Mouse (Mus musculus): Measurements from ENCODE around the gene Ccr4.

Ccr4 gene

DNA sequence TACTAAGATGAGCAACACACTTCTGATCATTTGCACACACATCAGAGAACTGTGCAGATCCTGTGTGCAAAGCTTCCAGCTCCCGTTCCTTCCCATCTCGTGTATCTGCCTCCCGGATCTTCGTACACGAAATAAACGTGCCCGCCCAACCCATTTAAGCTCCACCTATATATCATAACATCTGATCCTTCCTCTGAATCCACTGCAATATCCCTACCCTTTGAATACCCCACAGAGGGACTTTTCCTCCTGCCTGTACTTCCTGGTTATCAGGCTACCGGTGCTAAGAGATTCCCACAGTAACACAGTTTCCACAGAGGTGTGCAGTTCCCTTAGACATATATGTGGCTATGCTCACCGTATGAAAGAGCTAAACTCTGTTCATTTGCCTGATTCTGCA lies at the start of gene Ccr4:
Ccr4 (minus strand) TSS at position 101 of the 400 bp plus-strand sequence.
- DNase-seq (ENCODE audit: low spot score), result no peak

DNA sequence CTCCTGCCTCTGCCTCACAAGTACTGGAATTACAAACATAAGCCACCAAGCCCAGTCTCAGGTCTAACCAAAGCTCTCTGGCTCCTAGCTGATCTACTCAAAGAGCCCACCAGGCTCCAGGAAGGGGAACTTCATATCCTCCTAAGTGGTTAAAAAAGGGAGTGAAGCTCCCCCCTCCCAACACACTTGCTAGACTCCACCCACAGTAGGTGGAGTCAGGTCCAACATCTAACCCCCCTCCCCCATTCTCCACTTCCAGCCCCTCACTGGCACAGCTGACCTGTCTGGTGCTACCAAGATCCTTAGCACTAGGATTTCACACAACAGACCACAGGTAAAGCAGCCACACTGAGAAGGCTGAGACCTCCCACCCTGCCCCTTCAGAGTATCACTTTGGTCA lies 49.1 kb upstream of the Ccr4 start:
- DNase-seq (ENCODE audit: low spot score), result no peak

DNA sequence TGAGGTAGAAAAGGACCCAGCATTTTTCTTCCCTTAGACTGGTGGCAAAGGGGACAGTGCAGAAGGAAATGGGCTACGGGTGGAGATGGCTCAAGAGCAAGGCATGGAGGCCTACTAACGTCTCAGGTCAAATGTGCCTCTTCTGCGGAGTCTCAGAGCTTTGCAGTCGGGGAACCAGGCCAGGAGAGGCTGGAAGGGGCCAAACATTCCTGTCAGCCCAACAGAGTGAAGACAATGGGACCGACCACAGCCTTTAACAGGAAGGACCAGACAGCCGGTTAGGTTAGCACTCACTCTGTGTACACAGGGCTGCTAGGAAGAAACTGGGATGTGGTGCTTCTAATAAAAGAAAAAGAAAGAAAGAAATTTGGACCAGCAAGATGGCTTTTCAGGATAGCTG lies 45.3 kb upstream of the Ccr4 start:
- DNase-seq (ENCODE audit: low spot score), result no peak

DNA sequence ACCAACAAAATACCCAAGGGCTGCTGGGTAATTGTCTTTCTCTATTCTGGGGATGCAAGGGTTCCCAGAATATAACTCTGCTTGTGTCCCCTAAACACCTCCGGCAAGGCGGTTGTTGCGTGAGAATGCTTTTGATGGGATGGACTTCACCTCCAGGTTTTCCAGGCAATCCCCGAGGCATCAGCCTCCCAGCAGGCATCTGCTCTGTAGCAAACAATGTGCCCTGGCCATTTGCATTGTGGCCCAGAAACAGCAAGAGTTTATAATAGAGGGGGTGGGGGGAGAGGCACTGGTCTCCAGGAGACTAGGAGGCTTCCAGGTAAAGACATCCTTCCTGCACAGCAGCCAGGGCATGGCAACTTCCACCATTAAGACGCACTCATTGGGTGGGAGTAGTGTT lies 44.4 kb upstream of the Ccr4 start:
- DNase-seq (ENCODE audit: low spot score), result no peak

DNA sequence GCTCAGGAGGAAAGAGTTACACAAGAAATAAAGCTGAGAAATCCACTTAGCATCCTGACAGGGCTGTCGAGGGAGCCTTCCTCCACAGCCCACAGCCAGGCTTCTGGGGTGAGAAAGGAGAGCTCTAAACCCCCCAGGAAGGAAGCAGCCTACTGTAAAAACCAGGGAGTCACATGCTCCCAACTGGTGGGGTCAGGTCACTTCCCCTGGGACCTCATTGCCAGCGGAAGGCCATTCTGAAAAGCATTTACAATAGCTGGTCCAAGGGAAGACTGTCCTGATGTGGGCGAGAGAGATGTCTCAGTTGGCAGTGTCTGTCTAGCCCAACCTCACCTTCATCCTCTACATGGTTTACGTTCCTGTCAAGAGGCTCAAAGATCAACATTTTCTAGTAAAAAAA lies 43.8 kb upstream of the Ccr4 start:
- DNase-seq (ENCODE audit: low spot score), result no peak

DNA sequence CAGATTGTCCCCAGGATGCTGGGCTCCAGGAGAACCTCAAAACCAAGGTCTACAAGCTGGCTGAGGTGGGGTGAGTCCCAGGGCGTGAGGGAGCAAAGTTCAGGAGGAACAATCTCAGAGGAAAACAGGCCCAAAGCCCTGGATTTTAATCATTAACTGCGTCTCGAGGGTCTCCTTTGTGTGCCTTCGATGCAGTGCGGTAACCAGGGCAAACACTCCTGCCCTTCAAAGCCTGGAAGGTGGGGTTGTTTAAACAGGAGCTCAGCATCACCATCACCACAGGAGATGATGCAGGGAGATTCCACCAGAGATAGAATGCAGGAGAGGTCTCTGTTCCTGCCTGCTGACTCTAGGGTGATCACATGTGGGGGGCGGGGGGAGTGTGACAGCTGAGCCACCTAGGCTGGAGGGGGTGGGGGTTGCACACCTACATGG lies 42.9 kb upstream of the Ccr4 start:
- no peak for DNase-seq (ENCODE audit: low spot score)

DNA sequence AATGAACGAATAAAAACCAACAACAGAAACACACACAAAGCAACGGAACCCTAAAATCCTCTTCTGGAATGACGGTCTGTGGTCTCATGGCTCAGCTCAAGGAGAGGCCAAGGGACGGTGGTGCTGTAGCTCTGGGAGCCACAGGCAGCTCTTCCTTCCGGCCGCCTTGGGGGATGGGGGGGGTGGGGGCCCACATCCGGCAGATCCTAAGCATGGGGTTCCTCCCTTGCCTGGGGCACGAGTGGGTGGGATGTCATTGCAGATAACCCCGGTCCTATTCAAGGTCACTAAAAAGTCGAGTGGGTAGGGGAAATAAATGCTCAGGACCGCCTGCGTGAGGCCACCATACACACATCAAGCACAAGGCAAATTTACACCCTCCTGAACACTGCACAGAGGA lies 42.0 kb upstream of the Ccr4 start:
- no peak for DNase-seq (ENCODE audit: low spot score)

DNA sequence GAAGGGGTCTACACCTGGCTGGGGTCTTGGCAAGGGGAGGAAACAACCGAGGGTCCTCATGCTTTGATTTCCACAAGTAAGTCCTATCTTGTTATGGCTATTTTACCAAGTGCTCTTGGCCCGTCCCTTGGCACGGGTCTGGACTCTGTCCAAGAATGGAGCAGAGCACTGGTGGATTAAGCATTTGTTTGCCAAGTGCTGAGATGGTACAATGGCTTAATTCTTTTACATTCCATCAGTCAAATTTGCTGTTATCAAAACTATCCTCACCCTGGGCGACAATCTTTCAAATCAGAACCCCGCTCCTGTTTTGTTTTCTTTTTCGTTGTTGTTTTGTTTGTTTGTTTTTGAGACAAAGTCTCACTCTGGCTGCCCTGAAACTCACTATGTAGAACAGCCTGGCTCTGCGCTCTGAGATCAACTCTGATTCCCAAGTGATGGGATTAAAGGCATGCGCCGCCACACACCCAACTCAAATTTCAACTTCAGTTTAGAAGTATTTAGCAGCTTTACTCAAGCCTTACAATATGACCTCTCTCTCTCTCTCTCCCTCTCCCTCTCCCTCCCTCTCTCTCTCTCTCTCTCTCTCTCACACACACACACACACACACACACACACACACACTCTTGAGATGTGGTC lies 40.2 kb upstream of the Ccr4 start:
- DNase-seq (ENCODE audit: low spot score), result no peak

DNA sequence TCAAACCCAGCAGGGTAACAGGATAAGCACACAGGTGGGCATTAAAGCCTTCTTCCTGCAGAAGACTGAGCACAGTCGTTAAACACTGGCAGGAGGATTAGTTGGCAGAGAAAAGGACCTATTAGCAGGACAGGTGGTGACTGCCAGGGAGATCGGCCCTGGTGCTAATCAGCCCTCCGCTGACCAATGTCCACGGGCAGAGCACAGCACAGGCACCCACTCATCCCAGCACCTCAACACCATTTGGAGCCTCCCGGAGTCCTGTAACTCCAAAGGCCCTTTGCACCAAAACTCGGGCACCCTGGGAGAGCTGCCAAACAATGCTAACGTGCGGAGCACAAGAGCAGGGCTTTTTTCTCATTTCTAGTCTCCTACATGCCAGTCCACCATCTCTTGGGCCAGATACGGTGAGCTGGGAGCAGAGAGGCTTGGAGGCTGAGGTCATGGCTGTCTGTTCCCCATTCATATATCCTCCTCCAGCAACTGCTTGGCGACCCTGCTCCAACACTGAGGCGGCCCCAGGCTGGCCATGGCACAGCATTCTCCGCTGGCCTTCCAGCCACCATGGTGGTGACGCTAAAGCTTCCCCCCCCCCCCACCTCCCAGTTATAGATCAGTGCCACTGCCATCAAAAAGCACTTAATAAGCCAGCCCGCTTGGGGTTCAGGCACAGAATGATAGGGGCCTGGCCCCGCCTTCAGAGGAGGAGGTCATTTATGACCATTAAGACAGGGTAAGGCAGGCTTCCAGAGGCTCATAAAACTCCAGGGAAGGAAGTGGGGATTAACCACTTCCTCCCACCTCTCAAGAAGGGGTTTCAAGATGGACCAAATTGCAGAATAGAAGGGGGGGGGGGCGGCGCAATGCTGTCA lies 39.4 kb upstream of the Ccr4 start:
- DNase-seq (ENCODE audit: low spot score), result no peak

DNA sequence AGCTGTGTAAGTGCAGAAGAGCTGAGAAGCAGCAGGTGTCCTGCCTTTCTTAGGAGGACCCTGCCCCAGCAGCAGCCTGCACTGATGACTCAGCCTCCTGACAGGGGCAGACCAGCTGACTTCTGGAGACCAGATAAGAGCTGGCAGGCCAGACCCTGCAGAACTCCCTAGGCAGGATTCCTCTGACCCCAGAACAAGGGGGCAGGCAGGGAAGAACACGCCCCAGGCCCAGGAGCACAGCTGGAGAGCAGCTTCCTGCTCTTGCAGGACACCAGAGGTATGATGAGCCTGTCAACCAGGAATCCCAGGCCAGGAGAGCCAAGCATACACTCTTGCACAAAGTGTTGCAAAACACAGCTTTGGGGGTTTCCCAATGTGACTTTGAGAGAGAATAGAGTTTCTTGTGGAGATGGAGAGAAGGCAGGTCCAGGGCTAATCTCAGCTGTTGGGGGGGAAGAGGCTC lies 36.6 kb upstream of the Ccr4 start:
- DNase-seq (ENCODE audit: low spot score), result no peak

DNA sequence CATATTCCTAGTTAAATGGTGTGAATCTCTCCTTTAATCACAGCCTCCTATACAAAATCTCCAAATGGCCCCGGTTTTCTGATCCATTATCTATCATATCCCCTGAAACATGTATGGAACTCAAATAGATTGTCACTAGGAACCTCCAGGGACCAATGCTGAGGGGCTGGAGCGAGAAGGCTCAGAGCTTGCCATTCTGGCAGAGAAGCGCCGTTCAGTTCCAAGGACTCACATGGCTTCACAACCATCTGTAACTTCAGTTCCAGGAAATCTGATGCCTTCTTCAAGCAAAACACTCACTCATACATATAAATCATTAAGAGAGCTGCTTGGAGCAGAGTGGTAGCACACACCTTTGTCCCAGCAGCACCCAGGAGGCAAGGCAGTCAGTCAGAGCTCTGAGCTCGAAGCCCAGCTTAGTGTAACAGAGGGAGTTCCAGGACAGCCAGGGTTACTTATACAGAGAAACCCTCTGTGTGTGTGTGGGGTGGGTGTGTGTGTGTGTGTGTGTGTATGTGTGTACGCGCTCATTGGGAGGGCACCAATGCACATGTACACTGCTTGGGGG lies 34.4 kb upstream of the Ccr4 start:
- no peak for DNase-seq (ENCODE audit: low spot score)

DNA sequence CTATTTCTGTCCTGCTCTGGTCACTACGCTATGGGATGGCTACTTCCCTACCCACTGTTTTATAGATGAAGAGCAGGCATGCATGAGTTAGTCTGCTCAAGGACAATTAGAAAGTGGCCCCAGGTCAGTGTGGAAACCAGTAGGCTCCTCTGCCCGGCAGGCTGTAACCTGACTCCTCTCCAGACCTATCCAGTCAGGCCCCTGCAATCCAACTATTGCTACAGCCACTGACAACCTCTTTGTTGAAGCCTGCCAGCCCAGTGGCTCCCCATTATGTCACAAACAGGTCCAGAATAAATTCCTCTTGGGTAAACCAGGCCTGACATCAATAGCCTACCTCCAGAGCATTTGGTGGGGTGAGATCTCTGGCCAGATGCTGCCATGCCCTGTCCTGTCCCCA lies 31.9 kb upstream of the Ccr4 start:
- DNase-seq (ENCODE audit: low spot score), result no peak

DNA sequence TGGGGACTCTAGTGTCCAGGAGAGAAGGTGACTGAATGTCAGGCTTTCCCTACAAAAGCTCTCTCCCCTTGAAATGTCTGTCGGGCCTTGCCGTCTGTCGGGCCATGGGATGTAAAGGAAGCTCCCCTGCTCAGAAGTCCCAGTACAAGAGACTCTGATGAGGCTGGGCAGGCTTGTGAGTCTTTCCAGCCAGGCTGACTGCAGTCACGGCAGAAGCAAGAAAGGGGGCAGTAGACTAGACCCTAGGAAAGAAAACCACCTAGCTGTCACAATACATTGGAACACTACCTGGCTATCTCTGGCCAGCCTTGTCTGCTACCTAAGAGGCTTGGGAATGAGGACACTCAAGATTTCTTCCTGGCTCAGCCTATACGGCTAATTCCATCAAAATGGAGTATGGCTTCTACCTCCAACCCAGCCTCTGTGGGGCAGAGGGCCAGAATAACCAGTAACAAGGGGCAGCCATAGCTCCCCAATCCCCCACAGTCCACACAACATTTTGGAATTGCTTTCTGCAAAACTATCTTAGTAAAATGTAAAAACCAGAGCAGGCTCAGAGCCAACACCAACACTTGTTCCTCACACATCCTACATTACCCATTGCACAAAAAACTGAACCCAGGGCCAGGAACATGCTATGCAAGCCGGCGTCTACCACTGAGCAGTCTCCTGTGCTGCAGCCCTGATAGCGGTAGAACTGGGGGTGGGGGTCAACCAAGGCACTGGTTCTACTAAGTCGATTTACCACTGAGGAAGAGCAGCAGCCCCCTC lies 30.2 kb upstream of the Ccr4 start:
- DNase-seq (ENCODE audit: low spot score), result no peak

DNA sequence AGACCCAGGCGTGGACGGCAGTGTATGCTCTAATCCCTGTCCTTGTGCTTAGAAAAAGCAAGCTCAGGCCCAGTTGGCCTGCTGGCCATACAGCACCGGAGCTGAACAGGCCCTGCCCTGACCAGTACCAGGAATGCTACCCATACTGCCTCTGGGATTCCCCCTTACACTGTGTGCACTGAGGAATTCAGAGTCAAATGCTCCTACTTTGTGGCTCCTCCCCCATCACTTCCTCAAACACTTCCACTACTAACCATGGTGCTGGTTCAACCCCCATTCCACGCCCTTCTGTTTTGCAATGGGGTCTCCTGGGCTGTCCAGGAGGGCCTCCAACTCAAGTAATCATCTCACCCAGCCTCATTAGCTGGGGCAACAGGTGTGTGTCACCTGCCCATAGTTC lies 29.1 kb upstream of the Ccr4 start:
- DNase-seq (ENCODE audit: low spot score), result no peak

DNA sequence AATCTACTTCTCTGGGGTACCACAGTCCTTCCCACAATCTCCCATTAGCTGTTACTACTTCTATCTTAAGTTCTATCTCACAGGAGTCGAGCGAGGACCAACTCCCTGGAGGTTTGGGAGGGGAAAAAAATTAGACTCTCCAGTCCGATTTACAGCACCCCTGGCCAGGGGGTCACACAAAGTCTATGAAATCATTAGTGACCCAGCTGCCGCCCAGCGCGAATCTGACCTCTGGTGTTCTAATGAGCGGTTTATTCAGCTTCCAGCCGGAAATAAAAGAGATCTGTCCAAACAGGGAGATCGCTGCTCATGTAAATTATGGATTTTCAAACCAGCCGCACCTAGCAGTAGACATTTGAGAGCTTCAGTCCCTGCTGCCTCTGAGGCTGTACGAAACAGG lies 26.6 kb upstream of the Ccr4 start:
- DNase-seq (ENCODE audit: low spot score), result no peak

DNA sequence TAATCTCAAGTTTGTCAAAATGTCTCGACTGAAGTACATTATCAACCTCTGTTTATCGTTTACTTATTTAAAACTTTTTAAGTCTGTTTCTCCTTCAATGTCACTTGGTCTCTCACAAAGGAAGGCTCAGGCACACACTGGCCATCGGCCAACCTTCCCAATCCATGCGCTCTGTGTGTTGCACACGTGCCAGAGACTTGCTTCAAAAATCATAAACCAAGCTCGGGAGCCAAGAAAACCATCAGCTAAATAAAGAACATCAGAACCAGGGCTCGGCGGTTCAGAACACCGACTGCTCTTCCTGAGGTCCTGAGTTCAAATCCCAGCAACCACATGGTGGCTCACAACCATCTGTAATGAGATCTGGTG lies 23.9 kb upstream of the Ccr4 start:
- DNase-seq (ENCODE audit: low spot score), result no peak

DNA sequence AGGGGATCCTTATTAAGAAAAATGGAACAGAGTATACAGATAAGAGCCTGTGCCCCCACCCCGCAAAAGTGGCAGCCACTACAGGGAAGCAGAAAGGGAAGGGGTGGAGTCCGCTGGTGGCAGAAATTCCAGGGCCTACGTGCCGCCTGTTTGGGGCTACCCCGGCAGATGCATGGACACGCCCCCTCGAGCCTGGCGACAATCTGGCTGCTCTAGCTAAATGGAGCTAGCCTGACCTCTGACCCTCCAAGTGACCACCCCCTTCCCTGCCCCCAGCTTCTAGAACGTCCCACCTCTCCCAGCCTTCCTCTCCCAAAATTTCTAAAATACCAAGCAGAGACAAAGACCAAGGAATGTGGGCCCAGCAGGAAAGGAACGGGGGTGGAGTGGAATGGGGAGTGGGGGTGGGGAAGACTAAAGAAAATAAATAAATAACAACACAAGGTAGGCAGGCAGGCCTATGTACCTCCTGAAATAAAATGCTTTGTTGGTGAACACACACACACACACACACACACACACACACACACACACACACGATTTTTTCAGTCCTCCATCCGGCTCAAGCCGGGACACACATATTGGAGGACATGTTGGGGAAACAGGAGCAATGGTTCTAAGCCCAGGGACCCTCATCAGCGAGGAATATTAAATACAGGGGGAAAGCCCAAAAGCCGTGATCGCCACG lies 23.4 kb upstream of the Ccr4 start:
- DNase-seq (ENCODE audit: low spot score), result no peak

DNA sequence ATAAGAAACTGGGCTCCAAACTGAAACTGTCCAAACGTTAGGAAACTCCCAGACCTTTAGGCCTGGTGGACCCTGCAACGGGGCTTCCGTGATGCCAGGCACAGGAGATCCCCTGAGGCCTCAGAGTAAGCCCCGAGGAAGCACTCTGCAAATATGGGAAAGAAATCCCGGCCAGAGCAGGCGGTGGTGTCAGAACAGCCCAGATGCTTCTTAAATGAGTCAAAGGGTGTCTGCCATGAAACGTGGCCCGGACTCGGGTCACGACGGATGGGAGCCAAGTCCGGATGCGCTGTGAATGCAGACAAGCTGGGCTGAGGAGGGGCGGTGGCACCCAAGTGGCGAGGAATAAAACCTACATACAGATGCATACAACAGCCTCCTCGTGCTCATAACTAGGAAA lies 22.4 kb upstream of the Ccr4 start:
- no peak for DNase-seq (ENCODE audit: low spot score)

DNA sequence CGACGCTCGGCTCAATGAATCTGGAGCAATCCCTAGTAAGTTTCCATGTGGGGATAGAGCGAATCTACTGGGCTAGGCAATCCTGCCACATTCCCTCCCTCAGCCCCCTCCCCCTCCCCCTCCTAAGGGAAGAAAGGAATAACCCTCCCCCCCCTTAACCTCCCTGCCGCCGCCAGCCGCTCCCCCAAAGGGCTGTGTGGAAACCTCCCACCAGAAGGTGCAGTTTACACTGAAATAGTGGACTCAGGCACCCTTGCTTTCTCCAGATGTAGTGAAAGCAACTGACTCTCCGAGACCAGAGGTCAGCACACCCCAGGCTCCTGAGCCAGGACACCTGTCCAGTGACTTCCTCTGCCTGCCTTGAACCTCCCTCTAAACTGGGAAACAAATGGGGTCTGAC lies 21.9 kb upstream of the Ccr4 start:
- no peak for DNase-seq (ENCODE audit: low spot score)

DNA sequence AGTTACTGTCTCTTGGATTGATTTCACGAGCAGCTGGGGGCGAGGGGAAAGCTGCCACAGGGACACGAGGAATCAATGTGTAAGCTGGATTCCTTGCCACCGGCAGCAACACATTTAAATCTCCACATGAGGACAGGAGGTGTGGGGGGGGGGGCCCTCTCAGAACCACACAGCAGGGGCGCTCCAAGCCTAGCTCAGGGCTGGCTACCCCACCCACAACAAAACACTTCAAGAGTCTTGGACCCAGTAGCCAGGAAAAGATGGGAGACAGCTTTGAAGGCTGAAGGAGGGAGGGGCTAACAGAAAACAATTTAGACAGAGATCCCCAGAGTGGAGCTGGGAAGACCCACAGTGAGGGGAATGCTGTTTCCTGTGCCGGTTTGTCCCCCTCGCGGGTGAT lies 21.2 kb upstream of the Ccr4 start:
- no peak for DNase-seq (ENCODE audit: low spot score)

DNA sequence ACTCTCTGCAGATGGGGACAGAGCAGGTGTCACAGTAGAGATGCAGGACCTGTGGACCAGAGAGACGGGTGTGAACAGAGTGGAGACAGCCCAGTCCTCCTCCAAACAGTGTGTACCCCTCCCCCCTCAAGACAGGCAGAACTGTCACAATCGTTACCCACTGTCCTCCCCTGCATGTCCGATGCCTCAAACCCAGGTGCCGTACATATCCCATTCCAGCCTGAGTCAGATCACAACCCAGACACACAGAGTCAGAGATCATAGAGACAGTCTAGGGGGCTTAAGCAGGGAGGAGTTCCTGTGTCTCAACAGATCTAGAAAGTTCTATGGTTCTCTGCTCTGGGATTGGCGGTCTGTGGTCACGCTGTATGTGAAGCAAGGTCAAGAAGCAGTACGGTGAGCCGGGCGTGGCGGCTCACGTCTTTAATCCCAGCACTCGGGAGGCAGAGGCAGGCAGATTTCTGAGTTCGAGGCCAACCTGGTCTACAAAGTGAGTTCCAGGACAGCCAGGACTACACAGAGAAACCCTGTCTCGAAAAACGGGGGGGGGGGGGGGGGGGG lies 20.4 kb upstream of the Ccr4 start:
- no peak for DNase-seq (ENCODE audit: low spot score)

DNA sequence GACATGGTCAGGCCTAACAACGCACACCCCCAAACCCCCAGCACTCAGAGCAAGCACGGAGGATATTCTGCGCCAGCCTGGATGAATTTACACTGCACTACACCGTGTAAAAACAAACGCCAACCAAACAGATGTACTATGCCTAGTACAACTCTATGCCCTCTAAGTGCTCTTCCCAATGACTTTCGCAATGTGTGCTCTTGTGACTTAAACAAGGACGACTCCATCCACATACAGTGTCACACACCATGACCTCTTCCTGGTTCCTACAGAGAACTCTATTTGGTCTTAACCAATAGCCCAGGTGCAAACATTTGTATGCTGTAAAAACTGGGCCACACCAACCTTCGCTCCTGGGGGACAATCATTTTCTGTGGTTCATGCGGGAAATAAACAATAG lies 17.8 kb upstream of the Ccr4 start:
- no peak for DNase-seq (ENCODE audit: low spot score)

Measured in ovary, postnatal 36 days (tissue).